Mouse (Mus musculus): ENCODE measurements around the gene Rnf167.

DNA sequence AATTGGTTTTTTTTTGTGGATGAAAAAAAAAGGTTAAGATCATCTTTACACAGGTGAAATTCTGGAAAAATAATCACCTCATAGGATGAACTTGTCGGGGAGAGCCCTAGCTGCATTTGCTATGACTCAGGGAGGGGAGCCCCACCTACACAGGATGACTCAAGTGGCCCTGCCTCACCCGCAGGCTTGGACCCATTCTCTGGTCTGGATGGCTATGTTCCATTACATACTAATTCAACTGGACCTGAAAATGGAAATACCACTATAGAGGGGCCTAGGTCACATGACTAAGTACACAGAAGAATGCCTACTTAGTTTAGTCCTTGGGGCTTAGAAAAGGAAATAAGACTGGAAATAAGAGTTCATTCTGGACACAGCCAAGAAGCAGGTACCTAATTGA lies 4.4 kb downstream of the Rnf167 start:
- TF ChIP-seq POLR2A (IDR thresholded peaks at IDR 0.05; ENCODE audit: borderline replicate concordance, extremely low read depth, insufficient read depth, insufficient read length, poor library complexity, severe bottlenecking) (no peak), CTCF (IDR thresholded peaks at IDR 0.05; ENCODE audit: borderline replicate concordance, extremely low read depth, insufficient read depth, insufficient read length) (no peak)

Data from brain, embryonic 14.5 days (tissue).